ENCODE assay signal across 11 mouse cellular contexts in the genomic region with DNA sequence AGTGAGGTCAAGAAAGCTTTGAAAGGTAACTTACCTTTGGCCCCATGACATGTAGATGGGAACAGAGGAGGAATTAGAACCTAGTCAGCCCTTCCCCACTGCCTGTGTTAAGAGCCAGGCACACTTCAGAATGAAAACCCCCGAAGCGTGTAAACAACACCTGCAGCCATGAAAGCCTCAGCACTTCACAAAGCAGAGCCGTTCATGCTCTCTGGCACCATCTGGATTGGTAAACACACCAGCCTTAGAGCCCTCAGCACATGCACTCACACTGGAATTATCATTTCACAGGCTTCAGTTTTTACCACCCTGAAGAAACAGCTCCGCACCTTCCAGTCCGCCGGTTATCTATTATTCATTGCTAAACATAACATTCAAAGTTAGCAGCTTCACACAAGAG.
A peak's percentile ranks its signal among the peaks of the same experiment; 100 is the strongest.
DNase-seq lines count a peak whose midpoint lies in the region; ATAC-seq and TF ChIP-seq lines count a peak whose summit lies in the region.
"Had no signal": no experiment of that assay in that cellular context is flagged by ENCODE, and none has a peak within 500 bp of the region (broad histone marks: within the 10 kb centered on the region; RNA-seq: fewer than 3 reads in every experiment).

No protein-coding gene starts in this region.

- TF ChIP-seq CTCF in left cerebral cortex, adult 2 months (IDR thresholded peaks at IDR 0.05) = no peak
- TF ChIP-seq CTCF in brain, embryonic 14.5 days (IDR thresholded peaks at IDR 0.05; ENCODE audit: borderline replicate concordance, extremely low read depth, insufficient read depth, insufficient read length) = no peak
- TF ChIP-seq CTCF in midbrain, postnatal 0 days (IDR thresholded peaks at IDR 0.05) = peak; percentile 13; the same call in 1 of the 2 replicates

- no peak overlapping the region for H3K4me2 ChIP-seq in midbrain, postnatal 0 days (ENCODE audit: low read depth, low read length, poor library complexity, severe bottlenecking)

- H3K9me3 ChIP-seq in midbrain, postnatal 0 days (ENCODE audit: low read length) = no peaks in the 10 kb centered on the region

- H3K27me3 ChIP-seq in midbrain, postnatal 0 days (ENCODE audit: insufficient read depth, low read length) = no peaks in the 10 kb centered on the region

- H3K36me3 ChIP-seq in midbrain, postnatal 0 days (ENCODE audit: insufficient read depth, low read length) = no peaks in the 10 kb centered on the region

- TF ChIP-seq POLR2A in brain, embryonic 14.5 days (IDR thresholded peaks at IDR 0.05; ENCODE audit: borderline replicate concordance, extremely low read depth, insufficient read depth, insufficient read length, poor library complexity, severe bottlenecking) = no peak

- 51% methylated on average over 6 of the region's 6 CpGs for WGBS in midbrain, postnatal 0 days

- H3K9ac ChIP-seq in midbrain, postnatal 0 days (replicated peaks; ENCODE audit: low read length, poor library complexity, severe bottlenecking) = no peak overlapping the region

- intact Hi-C loops in left cerebral cortex, adult 2 months (cut with DNase I) = no loop called here

- 0 out of 2 replicates have a peak, but pooled peaks cover 5% of the 10 kb centered on the region for H3K4me1 ChIP-seq in midbrain, postnatal 0 days (ENCODE audit: insufficient read depth, low read length)

- no peak; the same call in 1 of the 2 replicates for ATAC-seq in midbrain, postnatal 0 days (ENCODE audit: low FRiP score)
- no peak for ATAC-seq in erythroblast, adult 5-6 weeks (replicated peaks; ENCODE audit: low FRiP score, poor library complexity, severe bottlenecking)
- ATAC-seq: lung, postnatal 0 days had no signal

- H3K4me3 ChIP-seq in left cerebral cortex, adult 2 months = no peak overlapping the region
- H3K4me3 ChIP-seq in midbrain, postnatal 0 days (ENCODE audit: low read depth, low read length) = no peak overlapping the region

- DNase-seq in left cerebral cortex, adult 2 months (ENCODE audit: extremely low spot score in 1 of 2, low spot score in 2 of 2) = no peak
- DNase-seq in left cerebral cortex, adult 18-20 months (ENCODE audit: low spot score in 2 of 2) = no peak
- DNase-seq in brain, embryonic 14.5 days (ENCODE audit: low read depth) = peak; percentile 90
- peak; percentile 67 for DNase-seq in midbrain, postnatal 0 days (ENCODE audit: low spot score)
- DNase-seq in thymus, postnatal 10 days (ENCODE audit: low spot score in 2 of 2) = peak; percentile 44 to 53
- no peak for DNase-seq in layer of hippocampus, postnatal 36 days
- DNase-seq: cerebellum, postnatal 36 days; gastrocnemius, postnatal 25 days; kidney, adult 8-10 months had no signal

- H3K27ac ChIP-seq in left cerebral cortex, adult 2 months = peak overlapping the region; percentile 19; the same call in 1 of the 2 replicates
- peak overlapping the region; percentile 26; the same call in 1 of the 2 replicates for H3K27ac ChIP-seq in midbrain, postnatal 0 days (ENCODE audit: low read depth, low read length)

Comparison
In these comparisons a context has a peak if more than half of its experiments do, and no peak if none do; other contexts are left out.
1. DNase-seq: peak in brain, embryonic 14.5 days (single experiment), midbrain, postnatal 0 days (single experiment) and thymus, postnatal 10 days (2 of 2); none in left cerebral cortex, adult 2 months (0 of 2), left cerebral cortex, adult 18-20 months (0 of 2) and layer of hippocampus, postnatal 36 days (0 of 2).